Mouse (Mus musculus): ENCODE results near the gene Kif6.

Gene Kif6

DNA sequence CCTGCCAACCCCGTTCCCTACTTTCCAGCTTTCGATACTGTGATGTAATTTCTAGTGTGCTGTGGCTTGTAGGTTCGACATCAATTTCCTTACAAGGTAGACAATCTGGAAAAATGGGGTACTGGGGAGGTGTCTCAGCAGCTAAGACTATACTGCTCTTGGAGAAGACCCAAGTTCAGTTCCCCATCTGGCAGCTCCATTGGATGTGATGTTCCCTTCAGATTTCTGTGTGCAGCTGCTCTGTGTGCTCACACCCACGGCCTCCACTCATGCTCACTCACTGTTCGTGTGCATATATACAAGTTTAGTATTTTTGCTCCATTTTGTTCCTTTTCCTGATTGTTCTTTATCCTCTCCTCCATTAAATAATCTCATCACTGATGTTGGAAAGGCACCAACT lies 51.8 kb downstream of the Kif6 start:
- in situ Hi-C loops (cut with MboI) = no loop called here

GRCm38 (mm10) chr17:49668296-49668695 lies 53.4 kb downstream of the Kif6 start:
- in situ Hi-C loops (cut with MboI) = no loop called here

GRCm38 (mm10) chr17:49671921-49672339 lies 57.0 kb downstream of the Kif6 start:
- in situ Hi-C loops (cut with MboI) = no loop called here

GRCm38 (mm10) chr17:49672421-49672820 lies 57.5 kb downstream of the Kif6 start:
- in situ Hi-C loops (cut with MboI) = no loop called here

DNA sequence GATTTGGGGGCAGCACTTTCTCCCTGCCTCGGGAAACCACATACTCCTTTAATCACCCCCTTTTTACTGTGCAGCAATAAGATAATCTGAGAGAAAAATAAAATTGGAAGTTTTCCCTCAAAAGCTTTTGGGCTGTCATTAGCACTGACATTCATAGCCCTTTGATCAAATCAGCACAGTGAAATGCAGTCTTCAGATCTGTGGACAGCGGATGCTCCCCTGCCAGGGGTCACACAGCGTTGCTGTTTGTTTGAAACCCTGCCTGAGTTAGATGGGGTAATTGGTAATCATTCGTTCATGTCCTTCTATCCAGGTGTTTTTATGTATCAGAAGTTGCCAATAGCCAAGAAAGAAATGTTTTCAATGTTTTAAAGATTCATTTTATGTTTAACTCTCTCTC lies 60.7 kb downstream of the Kif6 start:
- in situ Hi-C loops (cut with MboI) = no loop called here

- in situ Hi-C loops (cut with MboI) = no loop called here
Observed at GRCm38 (mm10) chr17:49681410-49681809, 66.5 kb downstream of the Kif6 start.

DNA sequence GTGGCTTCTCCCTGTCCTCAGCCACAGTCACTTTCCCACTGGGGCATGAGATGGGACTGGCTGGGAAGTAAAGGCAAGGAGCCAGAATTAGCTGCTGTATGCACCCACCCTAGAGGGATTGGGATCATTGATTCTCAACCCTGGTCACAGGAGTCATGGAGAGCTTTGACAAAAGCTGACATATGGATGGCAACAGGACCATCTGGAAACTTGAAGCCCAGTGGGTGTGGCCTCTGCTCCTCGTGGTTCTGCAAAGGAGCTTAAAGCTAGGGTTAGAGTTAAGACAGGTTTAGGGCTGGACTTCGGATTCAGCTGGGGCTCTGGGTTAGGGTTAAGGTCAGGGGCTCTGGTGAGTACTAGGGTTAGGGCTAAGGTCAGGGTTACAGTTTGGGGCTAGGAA lies 69.2 kb downstream of the Kif6 start:
- in situ Hi-C loops (cut with MboI) = no loop called here

- in situ Hi-C loops (cut with MboI) = no loop called here
Observed at GRCm38 (mm10) chr17:49690607-49691454, 75.9 kb downstream of the Kif6 start.

DNA sequence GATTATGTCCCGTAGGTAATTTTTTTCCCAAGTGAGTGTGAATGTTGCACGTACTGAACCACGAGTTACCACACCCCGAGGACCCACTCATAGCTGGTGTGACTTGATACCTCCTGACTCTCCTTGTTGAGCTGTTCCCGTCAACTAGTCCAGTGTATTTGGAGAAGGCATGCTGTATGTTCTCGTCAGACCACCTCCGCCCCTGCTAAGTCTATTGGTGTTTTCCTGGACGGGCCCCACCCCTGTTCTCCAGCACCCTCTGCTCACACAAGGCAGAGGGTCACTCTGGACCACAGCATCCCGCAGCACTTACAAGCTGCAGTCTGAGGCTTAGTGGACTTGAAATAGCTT lies 76.5 kb downstream of the Kif6 start:
- in situ Hi-C loops (cut with MboI) = no loop called here

GRCm38 (mm10) chr17:49693206-49693605 lies 78.3 kb downstream of the Kif6 start:
- in situ Hi-C loops (cut with MboI) = no loop called here

GRCm38 (mm10) chr17:49697220-49697619 lies 82.3 kb downstream of the Kif6 start:
- in situ Hi-C loops (cut with MboI) = no loop called here

DNA sequence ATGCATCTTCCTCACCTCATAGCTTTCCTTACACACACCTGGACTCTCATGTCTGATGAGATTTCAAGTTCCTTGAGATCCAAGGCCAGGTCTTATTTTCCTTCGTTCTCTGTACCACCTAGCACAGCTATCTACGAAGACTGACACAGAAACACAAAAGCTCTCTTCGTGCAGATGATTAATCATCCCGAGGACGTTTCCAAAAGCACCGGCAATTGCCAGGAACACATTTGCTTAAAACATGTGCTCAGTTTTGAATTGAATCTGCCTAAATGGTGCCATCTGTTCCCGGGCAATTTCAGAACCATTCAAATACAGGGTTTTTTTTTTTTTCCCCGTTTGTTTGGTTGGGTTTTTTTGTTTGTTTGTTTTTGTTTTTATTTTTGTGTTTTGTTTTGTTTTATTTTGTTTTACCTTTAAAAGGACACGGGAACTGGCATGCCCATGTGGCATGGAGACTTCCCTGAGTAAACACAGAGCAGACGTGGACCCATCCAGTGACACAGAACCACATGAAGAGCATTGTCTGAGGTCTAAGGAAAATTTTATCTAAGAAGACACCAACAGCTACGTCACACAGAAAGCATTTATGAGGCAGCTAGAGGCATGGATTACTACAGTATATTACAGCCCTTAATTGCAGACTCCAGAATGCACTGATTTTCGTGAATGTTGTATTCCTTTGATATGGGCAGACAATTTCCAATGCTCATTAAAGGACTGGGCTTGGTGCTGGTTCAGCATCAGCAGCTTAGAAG lies 88.7 kb downstream of the Kif6 start:
- in situ Hi-C loops (cut with MboI) = no loop called here

- in situ Hi-C loops (cut with MboI) = no loop called here
Observed at GRCm38 (mm10) chr17:49709192-49709591, 94.3 kb downstream of the Kif6 start.

DNA sequence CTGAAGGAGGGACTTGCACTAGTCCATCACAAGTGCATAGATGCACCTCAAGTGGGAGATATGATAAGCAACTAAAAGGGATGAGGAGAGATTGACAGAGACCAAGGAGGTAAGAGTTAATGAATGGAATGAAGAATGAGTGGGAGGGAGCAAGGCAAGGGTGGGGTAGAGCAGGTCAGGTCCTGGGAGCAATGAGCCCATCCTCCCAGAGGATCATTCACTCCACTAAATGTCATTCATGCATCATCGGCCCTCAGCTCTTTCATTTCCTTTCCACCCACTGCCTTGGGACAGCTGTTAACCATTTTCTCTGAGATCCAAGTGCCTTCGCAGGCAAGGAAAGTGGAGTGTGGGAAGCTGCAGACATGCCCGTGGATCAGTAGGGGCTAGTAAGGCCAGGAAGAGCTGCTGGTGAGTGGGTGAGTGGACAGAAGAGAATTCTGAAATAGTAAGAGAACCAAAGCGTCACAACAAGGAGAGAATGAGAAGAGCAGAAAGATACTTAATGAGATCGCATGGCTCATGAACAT lies 95.2 kb downstream of the Kif6 start:
- in situ Hi-C loops (cut with MboI) = no loop called here

DNA sequence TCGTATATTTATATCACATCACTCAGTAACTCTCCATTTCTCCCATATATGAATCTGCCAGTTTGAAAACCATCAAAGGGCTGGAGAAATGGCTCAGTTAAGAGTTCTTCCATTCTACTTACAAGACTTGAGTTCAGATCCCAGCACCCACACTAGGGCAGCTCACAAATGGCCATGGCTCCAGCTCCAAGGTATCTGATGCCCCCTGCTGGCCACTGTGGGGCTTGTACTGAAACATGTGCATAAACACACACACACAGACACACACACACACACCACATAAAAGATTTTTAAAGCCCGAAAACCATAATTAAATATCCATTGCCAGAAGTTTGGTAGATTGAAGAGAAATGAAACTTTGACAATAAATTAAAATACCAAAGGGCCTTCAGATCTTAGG lies 111.3 kb downstream of the Kif6 start:
- in situ Hi-C loops (cut with MboI) = no loop called here

DNA sequence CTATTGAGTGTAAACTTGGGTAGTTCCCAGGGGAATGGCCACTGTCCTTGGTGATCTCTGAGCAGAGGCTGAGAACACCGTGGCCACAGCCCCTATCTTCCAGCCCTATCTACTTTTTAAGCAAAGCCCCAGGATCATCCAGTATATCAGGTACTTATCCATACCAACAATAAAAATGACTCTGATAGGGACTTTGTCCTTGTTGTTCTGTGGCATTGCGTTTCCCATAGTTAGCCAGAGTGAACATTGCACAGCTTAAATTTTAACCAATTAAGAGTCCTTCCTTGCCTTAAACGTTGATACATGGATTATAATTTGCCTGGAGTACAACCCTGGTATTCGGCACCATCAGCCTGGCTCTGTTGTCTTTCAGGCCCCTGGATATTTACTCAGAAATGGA lies 112.0 kb downstream of the Kif6 start:
- in situ Hi-C loops (cut with MboI) = no loop called here

DNA sequence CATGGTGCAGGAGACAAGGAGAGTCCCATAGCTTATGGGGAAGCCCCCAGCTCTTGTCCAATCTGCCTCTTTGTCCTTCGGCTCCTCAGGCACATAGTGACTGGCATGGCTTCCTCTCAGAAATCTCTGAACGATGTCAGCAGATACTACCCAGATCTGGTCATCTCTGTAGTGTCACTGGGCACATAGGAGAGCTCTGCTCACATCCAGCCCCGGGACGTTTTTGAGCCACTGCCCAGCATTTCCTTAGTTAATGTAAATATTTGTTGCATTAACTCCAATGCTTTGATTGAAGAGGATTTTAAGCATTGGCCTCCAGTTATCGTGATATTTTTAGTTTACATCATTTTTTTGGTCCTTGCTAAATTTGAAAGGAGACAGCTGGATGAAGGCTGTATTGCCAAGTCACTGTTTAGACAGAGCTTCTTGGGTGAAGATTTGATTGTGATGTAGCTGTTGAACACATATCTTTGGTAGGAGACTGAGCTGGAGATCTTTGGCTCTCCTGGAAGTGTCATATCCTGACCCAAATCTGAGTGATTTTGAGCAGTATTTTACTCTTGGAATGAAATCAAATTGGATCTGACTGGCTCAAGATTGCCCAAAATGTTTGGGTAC lies 112.6 kb downstream of the Kif6 start:
- in situ Hi-C loops (cut with MboI) = no loop called here

- in situ Hi-C loops (cut with MboI) = no loop called here
Observed at GRCm38 (mm10) chr17:49729856-49730255, 114.9 kb downstream of the Kif6 start.

DNA sequence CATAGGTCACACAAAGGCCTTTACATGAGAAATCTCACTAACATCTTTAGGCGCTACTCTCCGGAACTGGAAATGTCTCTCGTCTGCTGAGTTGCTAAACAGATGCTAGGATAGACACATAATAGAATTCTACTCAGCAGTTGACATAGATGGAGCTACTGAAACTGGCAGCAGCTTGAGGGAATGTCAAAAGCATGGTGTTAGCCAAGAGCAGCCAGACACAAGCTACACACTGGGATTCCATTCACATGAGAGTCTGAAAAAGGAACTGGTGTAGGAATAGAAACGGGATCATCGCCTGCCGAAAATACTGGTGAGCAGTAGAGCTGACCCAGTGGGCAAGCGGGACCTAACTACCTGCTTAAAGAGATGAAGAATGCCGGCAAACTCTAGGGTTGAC lies 117.8 kb downstream of the Kif6 start:
- in situ Hi-C loops (cut with MboI) = no loop called here

GRCm38 (mm10) chr17:49734079-49734478 lies 119.1 kb downstream of the Kif6 start:
- in situ Hi-C loops (cut with MboI) = no loop called here

- in situ Hi-C loops (cut with MboI) = no loop called here
Observed at GRCm38 (mm10) chr17:49734776-49735175, 119.8 kb downstream of the Kif6 start.

GRCm38 (mm10) chr17:49736364-49736763 lies 121.4 kb downstream of the Kif6 start:
- in situ Hi-C loops (cut with MboI) = no loop called here
